Mouse (Mus musculus) embryo, embryonic 9.5 days (tissue): Measurements from ENCODE around the gene Ybey.

Source experiments
- DNase-seq: peaks from one replicate; pipeline ENCODE4 v3.0.0-alpha.2; 2017; ENCODE audit errors: extremely low spot score

Ybey gene

GRCm38 (mm10) chr10:76468203-76469162, at the start of gene Ybey, which contains the start of gene Mcm3ap:
Ybey (minus strand) TSS chr10:76469114.
Mcm3ap (plus strand) TSS chr10:76468927.
- peak; percentile 90 for DNase-seq

GRCm38 (mm10) chr10:76512965-76513583, 44.2 kb upstream of the Ybey start:
- peak; percentile 68 for DNase-seq

GRCm38 (mm10) chr10:76505865-76506264, 37.0 kb upstream of the Ybey start:
- no peak for DNase-seq

- no peak for DNase-seq
Measured at GRCm38 (mm10) chr10:76504271-76504943, 35.5 kb upstream of the Ybey start.

DNA sequence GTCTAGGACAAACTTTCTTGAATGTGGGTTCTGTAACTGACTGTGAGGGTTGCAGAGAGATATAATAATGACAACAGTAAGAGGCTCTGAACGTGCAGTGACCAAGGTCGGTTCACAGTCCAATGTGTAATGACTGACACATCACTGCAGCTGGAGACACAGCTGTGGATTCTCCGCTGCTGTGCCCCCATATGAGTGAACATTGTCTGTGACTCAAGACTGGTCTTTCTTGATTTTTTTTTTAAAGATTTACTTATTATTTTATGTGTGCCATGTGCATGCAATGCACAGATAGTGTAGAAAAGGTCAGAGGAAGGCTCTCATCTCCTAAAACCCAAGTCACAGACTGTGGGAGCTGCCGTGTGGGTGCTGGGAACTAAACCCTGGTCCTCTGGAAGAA, 28.6 kb upstream of the Ybey start:
- DNase-seq = no peak

GRCm38 (mm10) chr10:76496366-76496765, 27.5 kb upstream of the Ybey start:
- DNase-seq = no peak

GRCm38 (mm10) chr10:76495501-76495900, 26.6 kb upstream of the Ybey start:
- no peak for DNase-seq

GRCm38 (mm10) chr10:76493527-76493926, 24.6 kb upstream of the Ybey start:
- DNase-seq = no peak

DNA sequence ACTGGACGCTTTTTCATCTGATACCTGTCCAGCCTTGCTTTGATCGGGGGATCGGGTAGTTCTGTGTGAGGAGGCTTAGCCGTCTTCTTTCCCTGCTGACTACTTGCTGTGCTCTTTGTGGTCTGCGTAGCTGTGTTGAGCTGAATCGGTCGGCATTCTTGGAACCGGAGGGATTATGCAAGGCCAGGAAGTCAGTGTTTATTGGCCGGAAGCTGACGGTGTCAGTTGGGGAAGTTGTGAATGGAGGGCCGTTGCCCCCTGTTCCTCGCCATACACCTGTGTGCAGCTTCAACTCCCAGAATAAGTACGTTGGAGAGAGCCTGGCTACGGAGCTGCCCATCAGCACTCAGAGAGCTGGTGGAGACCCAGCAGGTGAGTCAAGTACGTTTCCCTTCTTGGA, 20.3 kb upstream of the Ybey start:
- DNase-seq = no peak

DNA sequence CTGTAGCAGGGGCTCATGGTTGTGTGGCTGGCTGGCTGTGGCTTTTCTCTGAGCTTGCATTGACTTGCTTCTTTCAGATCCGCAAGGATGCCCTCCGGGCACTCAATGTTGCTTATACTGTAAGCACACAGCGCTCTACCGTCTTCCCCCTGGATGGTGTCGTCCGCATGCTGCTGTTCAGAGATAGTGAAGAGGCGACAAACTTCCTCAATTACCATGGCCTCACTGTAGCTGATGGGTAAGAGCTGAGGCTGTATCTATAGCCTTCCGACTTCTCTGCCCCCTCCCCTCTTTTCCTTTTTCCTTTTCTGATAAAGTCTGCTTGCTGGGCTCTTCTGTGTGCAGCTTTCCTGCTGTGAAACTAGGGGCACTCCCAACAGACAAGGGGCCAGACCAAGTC, 19.4 kb upstream of the Ybey start:
- DNase-seq = no peak

DNA sequence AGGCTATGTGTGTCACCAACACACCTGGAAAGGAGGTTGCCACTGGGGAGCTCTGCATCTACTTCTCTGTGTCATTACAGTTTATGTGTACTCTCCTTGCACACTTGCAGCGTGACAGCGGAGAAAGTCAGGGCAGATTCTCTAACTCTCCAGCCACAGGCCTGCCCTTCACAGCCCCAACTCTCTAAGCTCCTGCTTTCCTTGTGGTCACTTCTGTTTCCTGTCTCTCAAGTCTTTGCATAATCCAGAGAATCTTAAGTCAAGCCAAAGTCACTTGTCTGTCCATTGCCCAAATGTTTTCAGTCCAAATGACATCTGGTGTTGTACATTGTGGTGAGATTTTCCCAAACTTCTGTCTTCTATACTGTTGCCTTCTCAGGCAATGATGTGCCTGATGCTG, 17.4 kb upstream of the Ybey start:
- no peak for DNase-seq

- DNase-seq = no peak
Measured at GRCm38 (mm10) chr10:76481480-76481879, 12.6 kb upstream of the Ybey start.

DNA sequence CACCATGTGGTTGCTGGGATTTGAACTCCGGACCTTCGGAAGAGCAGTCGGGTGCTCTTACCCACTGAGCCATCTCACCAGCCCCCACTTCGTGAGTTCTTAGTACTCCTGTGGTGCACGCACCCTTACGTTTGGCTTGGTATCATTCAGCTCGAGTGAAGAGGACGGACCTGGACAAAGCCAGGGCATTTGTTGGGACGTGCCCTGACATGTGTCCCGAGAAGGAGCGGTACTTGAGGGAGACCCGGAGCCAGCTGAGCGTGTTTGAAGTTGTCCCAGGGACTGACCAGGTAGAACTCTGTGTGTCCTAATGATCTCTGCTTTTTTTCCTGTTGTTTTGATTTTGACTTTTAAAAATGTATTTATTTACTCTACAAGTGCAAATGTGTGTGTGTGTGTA, 11.9 kb upstream of the Ybey start:
- DNase-seq = no peak

GRCm38 (mm10) chr10:76473759-76474158, 4.8 kb upstream of the Ybey start:
- DNase-seq = no peak

GRCm38 (mm10) chr10:76462721-76463120, 6.2 kb downstream of the Ybey start:
- no peak for DNase-seq

DNA sequence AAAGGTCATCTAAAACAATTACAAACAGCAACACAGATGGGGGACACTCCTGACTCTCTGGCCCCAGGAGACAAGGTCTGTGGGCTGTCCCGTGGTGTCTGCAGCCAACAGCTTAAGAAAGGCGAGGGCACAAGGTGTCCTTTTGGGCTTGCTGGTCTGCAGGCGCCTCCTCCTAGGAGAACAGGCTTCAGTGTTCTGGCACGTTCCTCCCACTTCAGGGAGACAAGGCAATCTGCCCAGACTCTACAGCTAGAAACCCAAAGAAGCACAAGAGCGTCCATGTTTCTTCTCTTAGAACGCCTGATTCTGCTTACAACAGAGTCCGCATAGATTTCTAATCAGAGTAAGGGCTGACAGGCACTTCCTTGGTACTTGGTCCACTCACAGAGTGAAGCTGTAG, 6.6 kb downstream of the Ybey start:
- no peak for DNase-seq

- DNase-seq = no peak
Measured at GRCm38 (mm10) chr10:76461255-76461654, 7.7 kb downstream of the Ybey start.

DNA sequence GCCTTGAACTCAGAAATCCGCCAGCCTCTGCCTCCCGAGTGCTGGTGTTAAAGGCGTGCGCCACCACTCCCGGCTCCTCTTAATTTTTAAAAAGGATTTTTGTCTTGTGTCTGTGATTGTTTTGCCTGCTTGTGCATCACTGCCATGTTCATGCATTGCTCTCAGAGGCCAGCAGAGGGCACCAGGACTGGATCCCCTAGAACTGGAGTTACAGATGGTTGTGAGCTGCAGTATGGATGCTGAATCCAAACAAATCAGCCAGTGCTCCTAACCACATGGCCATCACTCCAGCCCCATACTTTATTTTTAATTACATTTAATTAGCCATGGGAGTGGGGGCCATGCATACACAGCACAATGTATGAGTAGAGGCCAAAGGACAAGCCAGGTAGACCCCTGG, 13.6 kb downstream of the Ybey start:
- peak; percentile 19 for DNase-seq

DNA sequence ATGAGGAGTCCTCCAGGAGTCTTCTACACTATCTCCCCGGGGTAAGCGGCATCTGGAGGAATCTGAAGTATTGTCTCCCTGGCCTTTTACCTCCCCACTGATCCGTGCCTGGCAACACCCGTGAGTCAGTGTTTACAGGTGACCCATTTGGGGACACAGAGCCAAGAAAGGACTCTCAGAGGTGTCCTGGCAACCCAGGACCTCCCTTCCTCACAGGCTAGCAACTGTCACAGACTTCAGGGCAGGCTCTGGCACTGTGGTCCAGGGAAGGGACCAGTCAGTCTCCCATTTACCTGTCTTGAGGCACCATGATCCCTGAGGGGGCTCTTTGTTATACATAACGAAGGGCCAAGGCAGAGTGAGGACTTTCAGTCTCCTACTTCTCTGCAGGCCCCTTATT, 20.1 kb downstream of the Ybey start, which contains the start of gene 2610028H24Rik:
TSS of gene 2610028H24Rik (plus strand) at position 231 of the 400 bp plus-strand sequence.
- DNase-seq = no peak

- no peak for DNase-seq
Measured at GRCm38 (mm10) chr10:76447406-76448229, 21.3 kb downstream of the Ybey start.

- no peak for DNase-seq
Measured at GRCm38 (mm10) chr10:76445996-76446681, 22.8 kb downstream of the Ybey start.
